ENCODE assay signal across 9 mouse cellular contexts in the genomic region with DNA sequence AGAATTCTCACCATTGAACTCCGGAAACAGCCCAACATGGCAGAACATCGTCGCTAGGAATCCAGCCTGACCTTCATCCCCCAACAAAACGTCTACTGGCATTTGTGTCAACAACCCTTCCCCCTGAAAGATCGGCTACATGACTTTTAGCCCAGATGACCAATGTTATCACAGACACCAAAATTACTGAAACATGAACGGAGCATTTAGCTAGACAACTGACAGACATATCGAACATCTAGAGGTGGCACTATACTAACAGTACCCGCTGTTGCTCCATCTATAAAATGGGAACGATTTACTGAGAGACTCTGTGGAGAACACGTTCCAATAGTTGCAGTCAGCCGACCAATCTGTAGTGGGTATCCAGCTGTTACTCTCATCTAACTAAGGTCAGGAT. TPM values are rescaled to one million over a fixed set of nuclear protein-coding genes. Genes with fewer than 3 reads are reported as not detected.
DNase-seq lines count a peak whose midpoint lies in the region; ATAC-seq and TF ChIP-seq lines count a peak whose summit lies in the region.
"Had no signal": no experiment of that assay in that cellular context is flagged by ENCODE, and none has a peak within 500 bp of the region (broad histone marks: within the 10 kb centered on the region; RNA-seq: fewer than 3 reads in every experiment).

No protein-coding gene starts in this region.

- H3K36me3 ChIP-seq in megakaryocyte, embryonic 14.5 days (replicated peaks; ENCODE audit: low read length): peaks cover 2% of the 10 kb centered on the region
- no peaks in the 10 kb centered on the region for H3K36me3 ChIP-seq in limb, embryonic 13.5 days

- no peak for TF ChIP-seq POLR2A in olfactory bulb, adult 2 months (IDR thresholded peaks at IDR 0.05; ENCODE audit: insufficient read depth, low read depth, low read length)

- H3K4me2 ChIP-seq in limb, embryonic 13.5 days (replicated peaks): peak overlapping the region; percentile 76

- no peaks in the 10 kb centered on the region for H3K27me3 ChIP-seq in megakaryocyte, embryonic 14.5 days (replicated peaks)
- H3K27me3 ChIP-seq in limb, embryonic 13.5 days: no peaks in the 10 kb centered on the region

- H3K4me1 ChIP-seq in megakaryocyte, embryonic 14.5 days: peaks cover 77% of the 10 kb centered on the region
- H3K4me1 ChIP-seq in limb, embryonic 13.5 days: peaks cover 34% of the 10 kb centered on the region
- peaks cover 6% of the 10 kb centered on the region for H3K4me1 ChIP-seq in olfactory bulb, adult 2 months (ENCODE audit: control insufficient read depth, insufficient read depth, low read length)

- no peak for ATAC-seq in megakaryocyte, adult 5-6 weeks (ENCODE audit: poor library complexity, severe bottlenecking)
- ATAC-seq in limb, embryonic 13.5 days (ENCODE audit: low FRiP score, low read depth): no peak

- peak overlapping the region; percentile 84; the same call in 1 of the 2 replicates for H3K9ac ChIP-seq in limb, embryonic 13.5 days

- TF ChIP-seq CTCF in olfactory bulb, adult 2 months (IDR thresholded peaks at IDR 0.05; ENCODE audit: insufficient read depth, low read depth, low read length): no peak

- DNase-seq in cerebellum, adult 9-11 months: peak; percentile 28
- no peak for DNase-seq in cerebellum, postnatal 4 days (ENCODE audit: low spot score in 2 of 2)
- DNase-seq in right cerebral cortex, postnatal 36 days (ENCODE audit: low spot score in 2 of 2): no peak
- no peak for DNase-seq in layer of hippocampus, postnatal 36 days
- DNase-seq: right cerebral cortex, postnatal 4 days had no signal

- H3K9me3 ChIP-seq in megakaryocyte, embryonic 14.5 days: no peaks in the 10 kb centered on the region
- H3K9me3 ChIP-seq in limb, embryonic 13.5 days: no peaks in the 10 kb centered on the region

- WGBS in limb, embryonic 13.5 days: 48% methylated on average over 11 of the region's 11 CpGs
- WGBS in olfactory bulb, adult 2 months: 68% methylated on average over 11 of the region's 11 CpGs

- peak overlapping the region; percentile 81; the same call in 1 of the 2 replicates for H3K27ac ChIP-seq in limb, embryonic 13.5 days
- no peak overlapping the region for H3K27ac ChIP-seq in olfactory bulb, adult 2 months (ENCODE audit: insufficient read depth, low read depth, low read length)

- H3K4me3 ChIP-seq in megakaryocyte, embryonic 14.5 days (replicated peaks): peak overlapping the region; percentile 68
- H3K4me3 ChIP-seq in limb, embryonic 13.5 days: peak overlapping the region; percentile 92
- 0 out of 2 replicates have a peak overlapping the region, but pooled peaks have one; percentile 78 for H3K4me3 ChIP-seq in olfactory bulb, adult 2 months (ENCODE audit: insufficient read depth, low read depth, low read length)

RNA-seq across cellular contexts. Expression of gene Rnf34, which starts 51.3 kb away (rescaled TPM):
- 8.3 TPM in 1 of 2 replicates, not detected in the other for polyA plus RNA-seq in megakaryocyte, embryonic 14.5 days (2012; ENCODE audit: insufficient read depth, low replicate concordance)
- total RNA-seq in megakaryocyte, adult 5-6 weeks (2015): 10.5 and 13.5 TPM in 2 replicates
- 25.2 and 25.3 TPM in 2 replicates for total RNA-seq in megakaryocyte, adult 5-6 weeks (2017)
- polyA plus RNA-seq in limb, embryonic 13.5 days (2015; fragmentation: Nextera tagmentation; extraction: Ambion mirVana): 41.8 and 42.4 TPM in 2 replicates
- polyA plus RNA-seq in olfactory bulb, adult 2 months (2012; ENCODE audit: insufficient read depth, insufficient read length, low replicate concordance, missing spikeins): not detected in 2 replicates
- total RNA-seq in layer of hippocampus, postnatal 36 days (2021): 10 to 100 TPM; 57.7 to 58.8 TPM
